Mouse (Mus musculus) liver, embryonic 14.5 days (tissue): ENCODE measurements around the gene Bcas3. TPM values are rescaled to one million over a fixed set of nuclear protein-coding genes. Genes with fewer than 3 reads are reported as not detected.

Experiments used
- ATAC-seq: fragments of 200-750 bp; cut with Nextera tagmentation; 2 replicates; pipeline ENCODE4 v1.8.0; 2017; ENCODE audit warnings: moderate number of reproducible peaks, mild to moderate bottlenecking, moderate library complexity; ENCODE audit not compliant: insufficient read depth
- DNase-seq, 3 experiments: peaks; one replicate each; pipeline ENCODE4 v3.0.0-alpha.2; 2012 to 2013; ENCODE audit warnings: low read depth in 3 of 3, low spot score in 3 of 3
- H3K27ac ChIP-seq: fragments of 300-500 bp; sonication (generic); 2 replicates; pipeline ENCODE4 v1.5.1; 2014; ENCODE audit warnings: moderate library complexity, mild to moderate bottlenecking, control low read depth, inconsistent platforms
- H3K27me3 ChIP-seq: fragments of 300-500 bp; sonication (generic); 2 replicates; pipeline ENCODE4 v1.6.1; 2014; ENCODE audit warnings: mild to moderate bottlenecking, low read length, moderate library complexity; ENCODE audit not compliant: control insufficient read depth, insufficient read depth
- H3K36me3 ChIP-seq: fragments of 300-500 bp; sonication (generic); replicated peaks from 2 replicates; pipeline ENCODE4 v1.6.1; 2014; ENCODE audit warnings: low read depth; ENCODE audit not compliant: control insufficient read depth, insufficient read depth
- H3K4me1 ChIP-seq, 2 experiments: fragments of 200-500 bp in 1 of 2; fragments of 300-500 bp in 1 of 2; sonication (generic) in 1 of 2; replicated peaks; 2 replicates each; pipeline ENCODE4 v1.6.1; 2012 to 2014; ENCODE audit warnings: antibody characterized with exemption in 1 of 2, inconsistent platforms in 1 of 2, low read length in 1 of 2; ENCODE audit not compliant: control insufficient read depth in 2 of 2, insufficient read depth in 2 of 2
- H3K4me2 ChIP-seq: fragments of 300-500 bp; sonication (generic); 2 replicates; pipeline ENCODE4 v1.6.1; 2014; ENCODE audit warnings: low read depth, mild to moderate bottlenecking, control low read depth, moderate library complexity
- H3K4me3 ChIP-seq, 2 experiments: fragments of 200-500 bp in 1 of 2; fragments of 300-500 bp in 1 of 2; sonication (generic) in 1 of 2; 2 replicates each; pipeline ENCODE4 v1.5.1; 2012 to 2014; ENCODE audit warnings: low read depth in 2 of 2, low read length in 2 of 2, mild to moderate bottlenecking in 2 of 2, control low read depth in 1 of 2, inconsistent platforms in 1 of 2, moderate library complexity in 1 of 2; ENCODE audit not compliant: insufficient read depth in 1 of 2
- H3K9ac ChIP-seq: fragments of 300-500 bp; sonication (generic); replicated peaks from 2 replicates; pipeline ENCODE4 v1.6.1; 2014; ENCODE audit warnings: mild to moderate bottlenecking, control low read depth, moderate library complexity
- H3K9me3 ChIP-seq: fragments of 300-500 bp; sonication (generic); 2 replicates; pipeline ENCODE4 v1.6.1; 2016; ENCODE audit warnings: low read length, mixed read lengths; ENCODE audit not compliant: control insufficient read depth
- CTCF ChIP-seq: IDR thresholded peaks from 2 replicates; pipeline ENCODE4 v1.5.1; 2016; ENCODE audit warnings: antibody characterized with exemption, low read depth, control low read depth
- EP300 ChIP-seq: IDR thresholded peaks from 2 replicates; pipeline ENCODE4 v1.6.1; 2016; ENCODE audit warnings: antibody characterized with exemption, low read depth
- WGBS: fragments of 180-500 bp; shearing (Covaris S2); extraction: QIAGEN DNeasy Blood & Tissue Kit; methylation state at CpG from one replicate; pipeline ENCODE4 v1.1.7; 2014; ENCODE audit not compliant: insufficient replicate concordance; 5-methylcytosine and 5-hydroxymethylcytosine counted together
- polyA plus RNA-seq, 2 experiments: library from polyadenylated mRNA; depleted of rRNA in 1 of 2; stranded (reverse) in 1 of 2; unstranded in 1 of 2; fragments of >200 nt; fragmentation: Nextera tagmentation in 1 of 2; extraction: Ambion mirVana in 1 of 2; gene quantifications; 2 replicates each; pipeline versions ENCODE4 v1.2.1 to v1.2.3; 2012 to 2014

The Bcas3 gene
- polyA plus RNA-seq, 2 experiments, result 6.9 to 17.5 TPM

DNA sequence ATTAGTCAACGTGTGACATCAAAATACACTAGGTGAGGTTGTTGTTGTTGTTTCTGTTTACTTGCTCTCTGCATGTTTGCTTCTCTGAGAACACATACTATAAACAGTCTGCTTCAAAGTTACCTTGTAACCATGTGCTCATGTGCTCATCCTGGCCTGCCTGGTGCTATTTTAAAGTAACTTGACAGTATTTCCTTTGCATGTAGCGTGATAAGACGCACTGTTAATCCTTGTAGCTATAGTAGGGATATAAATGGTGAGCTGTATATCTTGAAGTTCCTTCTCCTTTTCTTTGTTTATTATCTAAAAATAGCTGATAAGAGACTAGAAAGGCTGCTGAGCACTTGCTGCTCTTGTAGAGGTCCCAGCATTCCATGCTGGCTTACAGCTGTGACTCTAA lies 219.6 kb downstream of the Bcas3 start:
- Histone ChIP-seq H3K4me1 (peaks cover 0 to 14% of the 10 kb centered on the region in 2 experiments; a peak in 2 of 4 replicates), H3K4me2 (no peak overlapping the region), H3K4me3 (no peak overlapping the region), H3K27ac (no peak overlapping the region), H3K9ac (no peak overlapping the region), H3K27me3 (no peaks in the 10 kb centered on the region), H3K36me3 (no peaks in the 10 kb centered on the region), H3K9me3 (no peaks in the 10 kb centered on the region)
- no peak for TF ChIP-seq CTCF
- TF ChIP-seq EP300, result no peak
- ATAC-seq (no peak), DNase-seq (no peak)
- WGBS, result 44% methylated on average over 3 of the region's 3 CpGs

DNA sequence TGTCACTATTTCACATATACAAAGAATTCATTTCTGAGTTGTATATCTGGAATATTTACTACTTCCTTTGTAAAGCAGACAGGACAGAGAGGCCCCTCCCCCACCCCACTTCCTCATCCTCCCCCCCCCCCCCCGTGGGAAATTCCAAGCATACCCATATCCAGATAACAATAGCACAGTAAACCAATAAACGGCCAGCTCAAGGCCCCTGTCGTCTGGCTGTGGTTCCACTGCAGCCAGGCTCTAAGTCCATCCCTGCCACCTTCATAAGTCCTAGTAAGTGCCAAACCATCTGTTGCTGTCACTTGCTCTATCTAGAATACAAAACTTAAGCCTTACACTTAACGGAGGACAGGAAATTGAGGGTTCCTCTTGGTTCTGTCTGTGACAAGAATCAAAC lies 221.5 kb downstream of the Bcas3 start:
- Histone ChIP-seq H3K36me3 (no peaks in the 10 kb centered on the region), H3K9me3 (no peaks in the 10 kb centered on the region), H3K4me3 (no peak overlapping the region), H3K27me3 (no peaks in the 10 kb centered on the region), H3K27ac (no peak overlapping the region), H3K9ac (no peak overlapping the region), H3K4me1 (peaks cover 0 to 17% of the 10 kb centered on the region in 2 experiments; a peak in 2 of 4 replicates), H3K4me2 (no peak overlapping the region)
- DNase-seq, result no peak
- no peak for TF ChIP-seq CTCF
- TF ChIP-seq EP300, result no peak
- 4% methylated on average over 3 of the region's 4 CpGs for WGBS
- no peak for ATAC-seq

DNA sequence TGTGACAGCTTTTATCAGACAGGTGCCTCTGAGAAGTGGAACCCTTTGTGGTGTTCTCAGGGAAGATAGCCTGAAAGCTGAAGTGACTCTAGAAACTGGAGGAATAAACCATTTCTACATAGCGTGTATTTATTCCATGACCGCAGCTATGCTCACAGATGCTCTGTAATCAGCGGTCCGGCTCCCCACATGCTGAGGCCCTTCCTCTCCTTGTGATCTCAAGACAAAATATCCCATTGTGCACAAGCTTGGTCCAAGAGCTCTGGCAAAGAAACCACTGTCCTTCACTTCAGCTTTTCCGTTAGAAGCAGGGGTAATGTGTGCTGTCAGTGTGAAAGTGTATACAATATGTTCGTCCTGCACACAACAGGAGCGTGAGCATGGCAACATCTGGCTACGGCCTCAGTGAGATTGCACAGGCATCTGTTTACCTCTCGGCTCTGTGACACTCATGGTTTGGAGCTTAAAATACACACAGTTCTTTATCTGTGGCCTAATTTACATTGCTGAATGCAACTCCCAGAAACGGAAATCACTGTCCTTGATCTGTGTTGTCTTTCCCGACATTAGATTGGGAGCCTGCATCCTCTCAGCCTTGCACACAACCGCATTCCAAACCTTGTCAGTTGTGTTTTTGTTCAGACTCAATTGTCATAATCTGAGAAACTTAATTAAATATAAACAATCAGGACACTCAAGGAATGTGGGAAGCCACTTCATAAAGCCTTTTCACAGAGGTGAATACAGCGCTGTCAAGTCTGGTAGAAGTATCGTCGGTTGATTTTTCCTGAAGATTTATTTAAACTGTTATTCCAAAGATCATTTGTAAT lies 225.1 kb downstream of the Bcas3 start:
- H3K27ac ChIP-seq, result no peak overlapping the region
- H3K36me3 ChIP-seq, result no peaks in the 10 kb centered on the region
- H3K9me3 ChIP-seq, result no peaks in the 10 kb centered on the region
- H3K27me3 ChIP-seq, result no peaks in the 10 kb centered on the region
- 69% methylated on average over 15 of the region's 15 CpGs for WGBS
- H3K4me3 ChIP-seq, result no peak overlapping the region
- peaks cover 0 to 5% of the 10 kb centered on the region in 2 experiments; a peak in 1 of 4 replicates for H3K4me1 ChIP-seq
- no peak for TF ChIP-seq CTCF
- no peak for TF ChIP-seq EP300
- no peak overlapping the region for H3K4me2 ChIP-seq
- no peak overlapping the region for H3K9ac ChIP-seq
- DNase-seq (no peak), ATAC-seq (no peak)

DNA sequence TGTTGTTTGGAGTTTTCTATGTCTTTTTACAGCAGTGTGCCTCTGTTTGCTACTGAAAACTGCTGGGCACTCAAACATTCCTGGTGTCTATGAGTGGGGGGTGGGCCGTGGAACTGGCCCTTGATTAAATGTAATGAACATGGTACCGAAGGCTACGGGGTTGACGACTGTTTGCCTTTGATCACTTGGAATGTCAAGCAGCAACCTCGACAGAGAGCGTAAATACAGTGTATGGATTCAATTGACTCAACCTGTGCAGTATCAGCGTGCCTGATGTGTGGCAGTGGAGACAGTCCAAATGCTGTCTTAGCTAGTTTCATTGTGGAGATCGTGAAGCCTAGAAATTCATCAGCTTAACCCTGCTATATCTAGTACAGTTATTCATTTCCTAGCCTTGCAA lies 231.1 kb downstream of the Bcas3 start:
- TF ChIP-seq CTCF, result no peak
- no peak for TF ChIP-seq EP300
- Histone ChIP-seq H3K9ac (no peak overlapping the region), H3K9me3 (no peaks in the 10 kb centered on the region), H3K36me3 (no peaks in the 10 kb centered on the region), H3K4me1 (no peaks in the 10 kb centered on the region), H3K4me2 (no peak overlapping the region), H3K27ac (no peak overlapping the region), H3K4me3 (no peak overlapping the region), H3K27me3 (no peaks in the 10 kb centered on the region)
- 67% methylated on average over 8 of the region's 8 CpGs for WGBS
- no peak for ATAC-seq
- DNase-seq, result no peak

DNA sequence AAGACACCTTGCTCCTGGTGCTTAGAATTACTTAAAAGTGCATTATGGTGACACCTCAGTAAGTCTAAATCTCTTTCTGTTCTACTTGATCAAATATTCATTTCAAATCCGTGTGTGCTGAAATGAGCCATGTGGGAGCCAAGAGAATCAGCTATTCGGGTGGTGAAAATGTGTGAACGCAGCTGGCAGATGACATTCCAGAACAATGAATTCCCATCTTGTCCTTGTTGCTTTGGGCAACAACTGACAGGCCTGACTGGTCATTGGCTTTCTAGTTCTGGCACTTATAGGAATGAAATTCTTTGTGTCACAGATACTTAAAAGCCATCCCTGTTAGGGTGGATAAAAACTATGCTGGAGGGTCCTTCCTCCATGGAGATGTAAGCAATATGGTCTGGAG lies 240.7 kb downstream of the Bcas3 start:
- Histone ChIP-seq H3K27me3 (no peaks in the 10 kb centered on the region), H3K4me1 (no peaks in the 10 kb centered on the region), H3K4me2 (no peak overlapping the region), H3K9me3 (no peaks in the 10 kb centered on the region), H3K9ac (no peak overlapping the region), H3K27ac (no peak overlapping the region), H3K36me3 (no peaks in the 10 kb centered on the region), H3K4me3 (no peak overlapping the region)
- ATAC-seq, result no peak
- WGBS, result 66% methylated on average over 3 of the region's 3 CpGs
- no peak for TF ChIP-seq EP300
- no peak for TF ChIP-seq CTCF
- no peak for DNase-seq
